Mouse (Mus musculus): ENCODE results near the gene Npy1r. TPM values are rescaled to one million over a fixed set of nuclear protein-coding genes. Genes with fewer than 3 reads are reported as not detected.

The Npy1r gene
- polyA plus RNA-seq, 1 experiment: 5.6 TPM

DNA sequence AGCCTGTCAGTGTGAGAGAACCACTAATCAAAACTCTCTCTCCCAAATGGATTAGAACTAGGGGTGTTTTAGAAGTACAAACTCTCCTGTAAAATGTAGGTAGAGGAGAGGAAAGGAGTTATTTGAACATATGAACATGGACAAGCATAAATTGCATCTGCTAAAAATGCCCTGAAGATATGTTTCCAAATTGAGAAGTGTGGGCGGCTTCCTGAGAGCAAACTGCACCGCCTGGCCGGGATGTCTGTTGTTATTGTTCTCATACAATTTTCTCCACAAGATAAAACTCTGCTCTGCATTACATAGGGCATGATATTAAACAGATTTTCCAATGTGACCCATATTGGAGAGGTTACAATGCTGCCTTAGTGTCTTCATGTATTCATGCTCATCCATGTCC is 48.6 kb downstream of the Npy1r start:
- H3K27ac ChIP-seq (ENCODE audit: insufficient read depth, low read depth, low read length): no peak overlapping the region
- no peak for DNase-seq
- no peaks in the 10 kb centered on the region for H3K4me1 ChIP-seq (ENCODE audit: control insufficient read depth, insufficient read depth, low read length)
- no peaks in the 10 kb centered on the region for H3K36me3 ChIP-seq (ENCODE audit: control insufficient read depth, insufficient read depth, low read length)
- H3K27me3 ChIP-seq (replicated peaks; ENCODE audit: control insufficient read depth, insufficient read depth, low read length): no peaks in the 10 kb centered on the region
- WGBS: 80% methylated on average over 3 of the region's 3 CpGs
- TF ChIP-seq POLR2A (IDR thresholded peaks at IDR 0.05; ENCODE audit: low read depth, low read length) (no peak), CTCF (conservative IDR thresholded peaks at IDR 0.05; ENCODE audit: insufficient read depth, insufficient read length, low read depth, low read length) (no peak)
- H3K4me3 ChIP-seq (ENCODE audit: insufficient read depth, low read depth, low read length): no peak overlapping the region

GRCm38 (mm10) chr8:66751621-66752020 is 54.6 kb downstream of the Npy1r start:
- H3K36me3 ChIP-seq (ENCODE audit: control insufficient read depth, insufficient read depth, low read length): no peaks in the 10 kb centered on the region
- no peak for DNase-seq
- H3K27me3 ChIP-seq (replicated peaks; ENCODE audit: control insufficient read depth, insufficient read depth, low read length): no peaks in the 10 kb centered on the region
- H3K4me3 ChIP-seq (ENCODE audit: insufficient read depth, low read depth, low read length): no peak overlapping the region
- H3K27ac ChIP-seq (ENCODE audit: insufficient read depth, low read depth, low read length): no peak overlapping the region
- TF ChIP-seq POLR2A (IDR thresholded peaks at IDR 0.05; ENCODE audit: low read depth, low read length) (no peak), CTCF (conservative IDR thresholded peaks at IDR 0.05; ENCODE audit: insufficient read depth, insufficient read length, low read depth, low read length) (no peak)
- 60% methylated on average over 2 of the region's 2 CpGs for WGBS
- no peaks in the 10 kb centered on the region for H3K4me1 ChIP-seq (ENCODE audit: control insufficient read depth, insufficient read depth, low read length)

GRCm38 (mm10) chr8:66756161-66756560 is 59.2 kb downstream of the Npy1r start:
- Histone ChIP-seq H3K4me1 (ENCODE audit: control insufficient read depth, insufficient read depth, low read length) (no peaks in the 10 kb centered on the region), H3K27me3 (replicated peaks; ENCODE audit: control insufficient read depth, insufficient read depth, low read length) (no peaks in the 10 kb centered on the region), H3K27ac (ENCODE audit: insufficient read depth, low read depth, low read length) (no peak overlapping the region), H3K4me3 (ENCODE audit: insufficient read depth, low read depth, low read length) (no peak overlapping the region), H3K36me3 (ENCODE audit: control insufficient read depth, insufficient read depth, low read length) (no peaks in the 10 kb centered on the region)
- TF ChIP-seq POLR2A (IDR thresholded peaks at IDR 0.05; ENCODE audit: low read depth, low read length): no peak
- TF ChIP-seq CTCF (conservative IDR thresholded peaks at IDR 0.05; ENCODE audit: insufficient read depth, insufficient read length, low read depth, low read length): no peak
- DNase-seq: no peak
- 73% methylated on average over 2 of the region's 2 CpGs for WGBS

Other genes starting within 250 kb of the Npy1r start
- gene Tma16, start 210.7 kb upstream of the Npy1r start, polyA plus RNA-seq (2012; rRNA removed): 1.2 and 1.7 TPM in 2 replicates
- gene Tktl2, start 185.4 kb upstream of the Npy1r start, polyA plus RNA-seq (2012; rRNA removed): not detected in 2 replicates
- 0.16 and 0.28 TPM in 2 replicates for gene Npy5r, start 9.1 kb upstream of the Npy1r start, polyA plus RNA-seq (2012; rRNA removed)
- gene Naf1, start 163.0 kb downstream of the Npy1r start, polyA plus RNA-seq (2012; rRNA removed): 4.9 TPM in 2 replicates